Mouse (Mus musculus): ENCODE measurements around the gene Pdx1.

Gene Pdx1

DNA sequence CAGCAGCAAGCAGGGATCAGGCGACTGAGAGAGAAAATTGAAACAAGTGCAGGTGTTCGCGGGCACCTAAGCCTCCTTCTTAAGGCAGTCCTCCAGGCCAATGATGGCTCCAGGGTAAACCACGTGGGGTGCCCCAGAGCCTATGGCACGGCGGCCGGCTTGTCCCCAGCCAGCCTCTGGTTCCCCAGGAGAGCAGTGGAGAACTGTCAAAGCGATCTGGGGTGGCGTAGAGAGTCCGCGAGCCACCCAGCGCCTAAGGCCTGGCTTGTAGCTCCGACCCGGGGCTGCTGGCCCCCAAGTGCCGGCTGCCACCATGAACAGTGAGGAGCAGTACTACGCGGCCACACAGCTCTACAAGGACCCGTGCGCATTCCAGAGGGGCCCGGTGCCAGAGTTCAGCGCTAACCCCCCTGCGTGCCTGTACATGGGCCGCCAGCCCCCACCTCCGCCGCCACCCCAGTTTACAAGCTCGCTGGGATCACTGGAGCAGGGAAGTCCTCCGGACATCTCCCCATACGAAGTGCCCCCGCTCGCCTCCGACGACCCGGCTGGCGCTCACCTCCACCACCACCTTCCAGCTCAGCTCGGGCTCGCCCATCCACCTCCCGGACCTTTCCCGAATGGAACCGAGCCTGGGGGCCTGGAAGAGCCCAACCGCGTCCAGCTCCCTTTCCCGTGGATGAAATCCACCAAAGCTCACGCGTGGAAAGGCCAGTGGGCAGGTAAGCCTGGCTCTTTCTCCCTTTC is at the start of gene Pdx1:
TSS of gene Pdx1 (plus strand) at position 34 of the 747 bp plus-strand sequence.
- no peak for ATAC-seq (ENCODE audit: insufficient number of reproducible peaks, low FRiP score, low TSS enrichment)

DNA sequence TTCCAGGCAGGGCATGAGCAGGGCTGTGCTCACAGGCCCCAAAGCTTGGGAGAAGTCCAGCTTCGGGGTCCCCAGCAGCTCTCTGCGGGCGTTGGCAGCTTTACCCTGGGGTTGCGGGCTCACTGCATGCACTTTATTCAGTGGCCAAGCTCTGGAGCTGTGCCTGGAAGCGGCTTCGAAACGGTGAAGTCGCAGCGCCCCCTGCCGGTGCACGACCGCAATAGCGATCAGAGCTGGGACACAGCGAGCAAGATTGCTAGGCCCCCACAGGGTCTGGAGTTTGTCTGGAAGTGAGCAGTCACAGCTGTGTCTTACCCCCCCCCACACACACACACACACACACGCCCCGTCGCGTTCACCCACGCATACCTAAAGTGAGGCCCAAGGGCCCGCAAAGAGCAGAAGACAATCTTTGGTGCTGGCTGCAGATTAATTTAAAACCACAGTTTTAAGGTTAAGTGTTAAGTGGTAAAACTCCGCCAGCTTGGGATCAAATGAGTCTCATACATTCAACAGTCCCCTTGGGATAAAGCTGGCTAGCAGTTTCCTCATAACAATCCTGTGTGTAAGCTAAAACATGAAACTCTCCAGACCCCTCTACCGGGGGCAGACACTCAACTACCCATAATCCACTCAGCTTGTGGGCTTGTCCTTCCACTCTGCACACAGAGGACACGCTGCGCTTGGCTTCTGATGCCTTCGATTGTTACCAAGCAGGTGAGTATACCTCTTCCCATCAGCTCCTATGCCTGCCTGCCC is 42.2 kb upstream of the Pdx1 start:
- peak; percentile 36; the same call in 1 of the 2 replicates for ATAC-seq (ENCODE audit: insufficient number of reproducible peaks, low FRiP score, low TSS enrichment)

DNA sequence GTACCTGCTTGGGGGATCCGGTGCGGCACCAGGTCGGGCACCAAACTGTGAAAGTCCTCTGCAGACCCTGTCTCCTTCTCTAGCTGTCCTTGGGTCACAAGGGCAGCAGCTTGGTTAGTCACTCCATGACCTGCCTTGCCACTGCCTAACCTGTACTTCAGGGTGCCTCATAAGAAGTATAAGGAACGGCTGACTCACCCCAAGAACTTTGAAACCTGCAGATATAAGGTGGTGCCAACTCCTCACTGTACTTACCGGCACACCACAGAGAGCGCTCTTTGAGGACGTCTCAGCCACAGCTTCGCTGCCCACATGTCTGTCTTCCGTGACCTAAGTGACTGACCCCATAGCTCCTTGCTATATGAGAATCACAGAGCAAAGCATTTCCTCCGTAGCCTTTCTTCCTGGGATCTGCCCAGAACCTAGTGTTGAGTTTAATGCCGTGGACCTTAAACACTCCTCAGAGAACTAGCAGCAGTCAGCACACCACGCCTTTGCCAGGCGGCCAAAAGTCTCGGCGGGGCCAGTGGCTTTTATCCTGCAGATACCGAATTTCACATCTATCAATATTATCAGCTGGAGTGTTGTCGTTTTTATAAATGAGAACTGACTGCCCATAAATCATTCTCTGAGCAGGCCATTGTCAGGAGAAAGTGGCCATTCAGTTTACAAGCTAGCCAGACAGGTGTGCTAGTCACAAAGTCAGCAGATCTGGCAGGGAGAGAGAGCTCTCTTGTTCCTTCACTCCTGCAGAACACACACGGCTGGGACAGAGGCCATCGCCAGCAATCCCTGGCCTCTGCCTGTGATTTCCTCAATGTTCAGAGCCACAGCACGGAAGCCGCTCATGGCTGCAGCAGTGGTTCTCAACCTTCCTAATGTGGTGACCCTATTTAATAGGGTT is 34.1 kb upstream of the Pdx1 start:
- no peak for ATAC-seq (ENCODE audit: insufficient number of reproducible peaks, low FRiP score, low TSS enrichment)

GRCm38 (mm10) chr5:147243908-147244307 is 25.9 kb upstream of the Pdx1 start:
- no peak for ATAC-seq (ENCODE audit: insufficient number of reproducible peaks, low FRiP score, low TSS enrichment)

DNA sequence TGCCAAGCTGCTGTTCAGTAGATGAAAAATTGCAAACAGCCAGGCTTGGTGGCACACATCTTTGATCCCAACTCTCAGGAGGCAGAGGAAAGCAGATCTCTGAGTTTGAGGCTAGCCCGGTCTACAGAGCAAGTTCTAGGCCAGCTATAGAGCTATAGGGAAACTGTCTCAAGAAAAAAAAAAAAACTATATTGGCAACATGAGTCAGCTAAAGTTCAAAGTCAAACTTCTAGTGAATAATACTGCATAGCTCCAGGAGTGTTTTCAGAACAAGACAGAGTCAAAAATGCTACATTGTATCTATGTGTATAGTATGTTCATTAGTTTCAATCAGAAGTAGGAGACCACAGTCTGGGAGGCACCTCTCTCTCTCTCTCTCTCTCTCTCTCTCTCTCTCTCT is 9.6 kb upstream of the Pdx1 start:
- ATAC-seq (ENCODE audit: insufficient number of reproducible peaks, low FRiP score, low TSS enrichment) = no peak

- no peak for ATAC-seq (ENCODE audit: insufficient number of reproducible peaks, low FRiP score, low TSS enrichment)
These were observed 9.0 kb upstream of the Pdx1 start for GRCm38 (mm10) chr5:147260778-147261177.

- no peak for ATAC-seq (ENCODE audit: insufficient number of reproducible peaks, low FRiP score, low TSS enrichment)
These were observed 7.7 kb upstream of the Pdx1 start for GRCm38 (mm10) chr5:147261899-147262541.

DNA sequence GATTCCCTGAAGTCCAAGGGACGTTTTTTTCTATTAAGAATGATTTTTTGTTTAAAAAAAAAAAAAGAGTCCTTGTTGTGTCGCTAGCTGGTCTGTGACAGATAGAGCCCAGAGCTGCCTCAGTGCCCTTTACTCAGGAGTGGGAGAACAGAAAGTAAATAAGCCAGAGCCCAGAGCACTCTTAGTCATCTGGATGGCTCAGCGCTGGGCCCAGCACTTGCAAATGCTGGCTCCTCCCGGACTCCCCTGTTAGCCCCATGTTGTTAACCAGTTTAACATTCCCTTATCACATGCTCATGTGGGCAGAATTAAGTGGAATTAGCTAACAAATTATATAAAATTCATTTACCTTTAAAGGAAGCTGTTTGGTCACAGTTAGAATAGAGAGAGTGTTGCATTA is 5.8 kb upstream of the Pdx1 start:
- ATAC-seq (ENCODE audit: insufficient number of reproducible peaks, low FRiP score, low TSS enrichment) = no peak

GRCm38 (mm10) chr5:147267434-147267833 is 2.3 kb upstream of the Pdx1 start:
- ATAC-seq (ENCODE audit: insufficient number of reproducible peaks, low FRiP score, low TSS enrichment) = no peak

DNA sequence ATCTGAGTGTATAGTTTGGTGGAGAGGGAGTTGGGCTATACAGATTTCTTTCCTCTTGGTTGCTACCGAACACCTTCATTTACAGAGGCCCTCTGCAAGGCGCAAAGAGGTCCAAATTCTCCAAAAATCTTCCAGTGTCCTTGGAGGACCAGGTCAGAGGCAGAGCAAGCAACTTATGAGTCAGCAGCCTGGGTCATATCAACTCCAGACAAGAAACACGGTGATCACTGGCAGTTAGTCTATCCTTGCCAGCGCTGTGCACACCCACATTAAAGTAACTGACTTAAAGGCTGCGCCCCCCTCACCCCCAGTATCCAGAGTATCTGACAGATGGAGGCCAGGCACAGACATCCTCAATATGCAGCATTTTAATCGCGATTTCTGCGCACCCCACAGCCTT is 1.0 kb upstream of the Pdx1 start:
- no peak for ATAC-seq (ENCODE audit: insufficient number of reproducible peaks, low FRiP score, low TSS enrichment)

DNA sequence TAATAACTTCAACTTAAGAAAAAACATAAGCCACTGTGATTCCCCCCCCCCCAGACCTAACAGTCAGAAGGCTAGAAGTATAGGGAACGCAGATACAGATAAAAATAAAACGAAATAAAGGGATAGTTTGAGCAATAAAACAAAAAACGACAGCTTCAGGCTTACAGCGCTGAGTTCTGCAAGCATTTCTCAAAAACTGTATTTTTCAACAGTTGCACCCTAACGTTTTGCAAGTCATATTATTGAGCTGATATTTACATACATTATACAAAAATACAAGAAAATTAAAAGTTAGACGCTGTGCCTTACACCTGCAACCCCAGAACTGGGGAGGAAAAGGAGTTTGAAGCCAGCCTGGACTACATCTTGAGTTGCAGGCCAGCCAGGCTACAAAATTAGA is 388 bp upstream of the Pdx1 start:
- ATAC-seq (ENCODE audit: insufficient number of reproducible peaks, low FRiP score, low TSS enrichment) = no peak

GRCm38 (mm10) chr5:147270673-147271655 is 1.2 kb downstream of the Pdx1 start:
- ATAC-seq (ENCODE audit: insufficient number of reproducible peaks, low FRiP score, low TSS enrichment) = no peak

GRCm38 (mm10) chr5:147272046-147272807 is 2.5 kb downstream of the Pdx1 start:
- ATAC-seq (ENCODE audit: insufficient number of reproducible peaks, low FRiP score, low TSS enrichment) = no peak

DNA sequence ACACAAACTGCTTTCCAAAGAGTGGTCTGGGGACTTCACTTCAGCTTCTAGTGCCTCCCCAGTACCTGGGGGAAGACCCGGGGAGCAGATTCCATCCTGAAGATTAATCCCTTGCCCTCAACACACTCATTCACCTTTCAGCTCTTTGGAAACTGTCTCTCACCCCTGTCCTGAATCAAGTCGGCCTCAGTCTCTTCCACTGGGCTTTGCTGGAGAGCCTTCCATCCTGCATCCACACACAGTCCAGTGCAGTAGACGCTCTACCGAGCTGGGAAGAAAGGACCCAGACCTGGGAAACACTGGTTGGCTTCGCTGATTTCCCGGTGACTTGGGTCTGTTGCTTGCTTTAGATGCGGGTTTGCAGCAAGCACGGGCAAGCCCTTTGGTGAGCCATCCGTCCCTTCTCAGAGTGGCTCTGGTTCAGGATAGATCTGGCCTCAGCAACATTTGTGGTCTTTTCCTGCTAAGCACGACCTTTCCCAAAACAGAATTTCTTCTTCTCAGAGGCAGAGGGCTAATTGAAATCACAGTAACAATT is 3.1 kb downstream of the Pdx1 start:
- ATAC-seq (ENCODE audit: insufficient number of reproducible peaks, low FRiP score, low TSS enrichment) = no peak

GRCm38 (mm10) chr5:147274174-147275141 is 4.7 kb downstream of the Pdx1 start:
- no peak for ATAC-seq (ENCODE audit: insufficient number of reproducible peaks, low FRiP score, low TSS enrichment)

DNA sequence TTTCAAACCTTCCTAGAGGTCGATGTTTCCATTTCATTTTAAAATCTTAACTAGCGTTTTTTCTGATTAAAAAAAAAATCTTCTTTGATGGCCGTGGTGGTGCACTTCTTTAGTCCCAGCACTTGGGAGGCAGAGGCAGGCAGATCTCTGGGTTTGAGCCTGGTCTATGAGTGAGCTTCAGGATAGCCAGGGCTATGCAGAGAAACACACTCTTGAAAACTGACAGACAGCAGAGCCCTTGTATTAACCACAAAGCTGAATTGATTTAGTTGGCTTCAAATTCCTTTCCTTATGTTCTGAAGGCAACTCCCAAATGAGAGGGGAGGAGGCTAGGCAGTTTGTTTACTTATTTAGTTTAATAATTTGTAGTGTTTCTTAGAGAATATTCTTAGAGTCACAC is 6.0 kb downstream of the Pdx1 start:
- no peak for ATAC-seq (ENCODE audit: insufficient number of reproducible peaks, low FRiP score, low TSS enrichment)
